Mouse (Mus musculus): ENCODE results near the gene Grk5.
"Not testable (repeated sequence)": the region's sequence is repeated elsewhere in the genome, so short reads cannot be mapped to it uniquely, and the experiment has no call there.

DNA sequence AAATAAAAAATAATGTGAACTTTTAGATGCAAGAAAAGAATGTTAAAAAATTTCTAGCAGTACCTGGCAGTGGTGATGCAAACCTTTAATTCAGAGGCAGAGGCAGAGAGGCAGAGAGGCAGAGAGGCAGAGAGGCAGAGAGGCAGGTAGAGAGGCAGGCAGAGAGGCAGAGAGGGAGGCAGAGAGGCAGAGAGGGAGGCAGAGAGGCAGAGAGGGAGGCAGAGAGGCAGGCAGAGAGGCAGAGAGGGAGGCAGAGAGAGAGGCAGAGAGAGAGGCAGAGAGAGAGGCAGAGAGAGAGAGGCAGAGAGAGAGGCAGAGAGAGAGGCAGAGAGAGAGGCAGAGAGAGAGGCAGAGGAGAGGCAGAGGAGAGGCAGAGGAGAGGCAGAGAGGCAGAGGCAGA, 35.0 kb downstream of the Grk5 start:
- TF ChIP-seq EP300, CTCF (IDR thresholded peaks at IDR 0.05; ENCODE audit: low read depth): not testable (repeated sequence)
